Mouse (Mus musculus): ENCODE results near the gene Zc3h10. TPM values are rescaled to one million over a fixed set of nuclear protein-coding genes. Genes with fewer than 3 reads are reported as not detected.
"Not testable (repeated sequence)": the region's sequence is repeated elsewhere in the genome, so short reads cannot be mapped to it uniquely, and the experiment has no call there.

Zc3h10 gene
- polyA plus RNA-seq, 1 experiment from 2014 or later, result 14.1 TPM

- 0 out of 2 replicates have a peak, but pooled peaks have one; percentile 0 for ATAC-seq (ENCODE audit: low FRiP score)
- not testable (repeated sequence) for H3K27me3 ChIP-seq (ENCODE audit: control insufficient read depth, insufficient read depth, low read length); H3K4me1 ChIP-seq (replicated peaks; ENCODE audit: control insufficient read depth, insufficient read depth, low read length); DNase-seq (ENCODE audit: low spot score); H3K9me3 ChIP-seq (ENCODE audit: control insufficient read depth, low read length)
- Histone ChIP-seq H3K27ac (ENCODE audit: low read depth, low read length) (peak overlapping the region; percentile 90), H3K4me3 (ENCODE audit: low read depth, low read length) (peak overlapping the region; percentile 79), H3K36me3 (ENCODE audit: control insufficient read depth, insufficient read depth, low read length) (peaks cover 11% of the 10 kb centered on the region), H3K4me2 (replicated peaks; ENCODE audit: low read depth, low read length) (peak overlapping the region; percentile 81), H3K9ac (ENCODE audit: low read depth, low read length) (peak overlapping the region; percentile 91)
- WGBS, result under 1% methylated on average over 27 of the region's 30 CpGs
Measured at GRCm38 (mm10) chr10:128548051-128548791, 647 bp upstream of the Zc3h10 start.

GRCm38 (mm10) chr10:128546787-128547186 is 787 bp downstream of the Zc3h10 start:
- peak; percentile 10 for DNase-seq (ENCODE audit: low spot score)

GRCm38 (mm10) chr10:128546361-128546760 is 1.2 kb downstream of the Zc3h10 start:
- Histone ChIP-seq H3K4me1 (replicated peaks; ENCODE audit: control insufficient read depth, insufficient read depth, low read length) (peaks cover 2% of the 10 kb centered on the region; the same call in 1 of the 2 replicates), H3K36me3 (ENCODE audit: control insufficient read depth, insufficient read depth, low read length) (peaks cover 11% of the 10 kb centered on the region), H3K27me3 (ENCODE audit: control insufficient read depth, insufficient read depth, low read length) (no peaks in the 10 kb centered on the region), H3K4me2 (replicated peaks; ENCODE audit: low read depth, low read length) (peak overlapping the region; percentile 81), H3K4me3 (ENCODE audit: low read depth, low read length) (peak overlapping the region; percentile 79), H3K9ac (ENCODE audit: low read depth, low read length) (peak overlapping the region; percentile 76; the same call in 1 of the 2 replicates), H3K9me3 (ENCODE audit: control insufficient read depth, low read length) (no peaks in the 10 kb centered on the region), H3K27ac (ENCODE audit: low read depth, low read length) (0 out of 2 replicates have a peak overlapping the region, but pooled peaks have one; percentile 90)
- peak; percentile 49 for DNase-seq (ENCODE audit: low spot score)
- 18% methylated on average over 4 of the region's 4 CpGs for WGBS
- ATAC-seq (ENCODE audit: low FRiP score), result no peak

More at GRCm38 (mm10) chr10:128546787-128547186, 787 bp downstream of the Zc3h10 start:
- no peaks in the 10 kb centered on the region for H3K27me3 ChIP-seq (ENCODE audit: control insufficient read depth, insufficient read depth, low read length)
- WGBS, result 21% methylated on average over 7 of the region's 7 CpGs
- H3K4me2 ChIP-seq (replicated peaks; ENCODE audit: low read depth, low read length), result peak overlapping the region; percentile 81
- H3K9ac ChIP-seq (ENCODE audit: low read depth, low read length), result peak overlapping the region; percentile 76
- no peaks in the 10 kb centered on the region for H3K9me3 ChIP-seq (ENCODE audit: control insufficient read depth, low read length)
- peak overlapping the region; percentile 79 for H3K4me3 ChIP-seq (ENCODE audit: low read depth, low read length)
- ATAC-seq (ENCODE audit: low FRiP score), result no peak
- H3K27ac ChIP-seq (ENCODE audit: low read depth, low read length), result 0 out of 2 replicates have a peak overlapping the region, but pooled peaks have one; percentile 90
- peaks cover 11% of the 10 kb centered on the region for H3K36me3 ChIP-seq (ENCODE audit: control insufficient read depth, insufficient read depth, low read length)
- peaks cover 2% of the 10 kb centered on the region; the same call in 1 of the 2 replicates for H3K4me1 ChIP-seq (replicated peaks; ENCODE audit: control insufficient read depth, insufficient read depth, low read length)

- peaks cover 11% of the 10 kb centered on the region for H3K36me3 ChIP-seq (ENCODE audit: control insufficient read depth, insufficient read depth, low read length)
- no peaks in the 10 kb centered on the region for H3K9me3 ChIP-seq (ENCODE audit: control insufficient read depth, low read length)
- H3K27ac ChIP-seq (ENCODE audit: low read depth, low read length), result no peak overlapping the region
- no peak overlapping the region for H3K4me2 ChIP-seq (replicated peaks; ENCODE audit: low read depth, low read length)
- 92% methylated on average over 3 of the region's 3 CpGs for WGBS
- H3K27me3 ChIP-seq (ENCODE audit: control insufficient read depth, insufficient read depth, low read length), result no peaks in the 10 kb centered on the region
- ATAC-seq (ENCODE audit: low FRiP score) (no peak), DNase-seq (ENCODE audit: low spot score) (no peak)
- peaks cover 2% of the 10 kb centered on the region; the same call in 1 of the 2 replicates for H3K4me1 ChIP-seq (replicated peaks; ENCODE audit: control insufficient read depth, insufficient read depth, low read length)
- no peak overlapping the region for H3K4me3 ChIP-seq (ENCODE audit: low read depth, low read length)
- no peak overlapping the region for H3K9ac ChIP-seq (ENCODE audit: low read depth, low read length)
Measured at GRCm38 (mm10) chr10:128545570-128545898, 2.0 kb downstream of the Zc3h10 start.

GRCm38 (mm10) chr10:128544674-128545569 is 2.7 kb downstream of the Zc3h10 start:
- Histone ChIP-seq H3K27me3 (ENCODE audit: control insufficient read depth, insufficient read depth, low read length) (no peaks in the 10 kb centered on the region), H3K27ac (ENCODE audit: low read depth, low read length) (no peak overlapping the region), H3K4me3 (ENCODE audit: low read depth, low read length) (no peak overlapping the region), H3K4me1 (replicated peaks; ENCODE audit: control insufficient read depth, insufficient read depth, low read length) (peaks cover 2% of the 10 kb centered on the region; the same call in 1 of the 2 replicates), H3K9me3 (ENCODE audit: control insufficient read depth, low read length) (no peaks in the 10 kb centered on the region), H3K36me3 (ENCODE audit: control insufficient read depth, insufficient read depth, low read length) (peaks cover 11% of the 10 kb centered on the region), H3K4me2 (replicated peaks; ENCODE audit: low read depth, low read length) (no peak overlapping the region), H3K9ac (ENCODE audit: low read depth, low read length) (no peak overlapping the region)
- DNase-seq (ENCODE audit: low spot score) (no peak), ATAC-seq (ENCODE audit: low FRiP score) (no peak)
- 95% methylated on average over 37 of the region's 37 CpGs for WGBS

- H3K27ac ChIP-seq (ENCODE audit: low read depth, low read length), result no peak overlapping the region
- H3K36me3 ChIP-seq (ENCODE audit: control insufficient read depth, insufficient read depth, low read length), result peaks cover 11% of the 10 kb centered on the region
- H3K4me2 ChIP-seq (replicated peaks; ENCODE audit: low read depth, low read length), result no peak overlapping the region
- peaks cover 2% of the 10 kb centered on the region; the same call in 1 of the 2 replicates for H3K4me1 ChIP-seq (replicated peaks; ENCODE audit: control insufficient read depth, insufficient read depth, low read length)
- ATAC-seq (ENCODE audit: low FRiP score) (no peak), DNase-seq (ENCODE audit: low spot score) (no peak)
- H3K9me3 ChIP-seq (ENCODE audit: control insufficient read depth, low read length), result no peaks in the 10 kb centered on the region
- H3K9ac ChIP-seq (ENCODE audit: low read depth, low read length), result no peak overlapping the region
- H3K27me3 ChIP-seq (ENCODE audit: control insufficient read depth, insufficient read depth, low read length), result no peaks in the 10 kb centered on the region
- H3K4me3 ChIP-seq (ENCODE audit: low read depth, low read length), result no peak overlapping the region
- WGBS, result 97% methylated on average over 15 of the region's 15 CpGs
Measured at GRCm38 (mm10) chr10:128544151-128544657, 3.4 kb downstream of the Zc3h10 start.

- peaks cover 11% of the 10 kb centered on the region for H3K36me3 ChIP-seq (ENCODE audit: control insufficient read depth, insufficient read depth, low read length)
- H3K9me3 ChIP-seq (ENCODE audit: control insufficient read depth, low read length), result no peaks in the 10 kb centered on the region
- H3K4me3 ChIP-seq (ENCODE audit: low read depth, low read length), result no peak overlapping the region
- ATAC-seq (ENCODE audit: low FRiP score) (no peak), DNase-seq (ENCODE audit: low spot score) (no peak)
- 82% methylated on average over 2 of the region's 2 CpGs for WGBS
- H3K27ac ChIP-seq (ENCODE audit: low read depth, low read length), result no peak overlapping the region
- no peak overlapping the region for H3K9ac ChIP-seq (ENCODE audit: low read depth, low read length)
- no peaks in the 10 kb centered on the region for H3K27me3 ChIP-seq (ENCODE audit: control insufficient read depth, insufficient read depth, low read length)
- H3K4me2 ChIP-seq (replicated peaks; ENCODE audit: low read depth, low read length), result no peak overlapping the region
- peaks cover 2% of the 10 kb centered on the region; the same call in 1 of the 2 replicates for H3K4me1 ChIP-seq (replicated peaks; ENCODE audit: control insufficient read depth, insufficient read depth, low read length)
Measured at GRCm38 (mm10) chr10:128543100-128543499, 4.5 kb downstream of the Zc3h10 start.

- Histone ChIP-seq H3K4me2 (replicated peaks; ENCODE audit: low read depth, low read length) (no peak overlapping the region), H3K27ac (ENCODE audit: low read depth, low read length) (no peak overlapping the region), H3K27me3 (ENCODE audit: control insufficient read depth, insufficient read depth, low read length) (no peaks in the 10 kb centered on the region), H3K9me3 (ENCODE audit: control insufficient read depth, low read length) (no peaks in the 10 kb centered on the region), H3K9ac (ENCODE audit: low read depth, low read length) (no peak overlapping the region), H3K4me3 (ENCODE audit: low read depth, low read length) (no peak overlapping the region), H3K4me1 (replicated peaks; ENCODE audit: control insufficient read depth, insufficient read depth, low read length) (no peaks in the 10 kb centered on the region), H3K36me3 (ENCODE audit: control insufficient read depth, insufficient read depth, low read length) (no peaks in the 10 kb centered on the region)
- no peak for DNase-seq (ENCODE audit: low spot score)
- WGBS, result 86% methylated on average over 1 of the region's 1 CpGs
- ATAC-seq (ENCODE audit: low FRiP score), result no peak
Measured at GRCm38 (mm10) chr10:128538340-128538870, 9.2 kb downstream of the Zc3h10 start.
